Mouse (Mus musculus): Measurements from ENCODE around the gene Oscar.

DNA sequence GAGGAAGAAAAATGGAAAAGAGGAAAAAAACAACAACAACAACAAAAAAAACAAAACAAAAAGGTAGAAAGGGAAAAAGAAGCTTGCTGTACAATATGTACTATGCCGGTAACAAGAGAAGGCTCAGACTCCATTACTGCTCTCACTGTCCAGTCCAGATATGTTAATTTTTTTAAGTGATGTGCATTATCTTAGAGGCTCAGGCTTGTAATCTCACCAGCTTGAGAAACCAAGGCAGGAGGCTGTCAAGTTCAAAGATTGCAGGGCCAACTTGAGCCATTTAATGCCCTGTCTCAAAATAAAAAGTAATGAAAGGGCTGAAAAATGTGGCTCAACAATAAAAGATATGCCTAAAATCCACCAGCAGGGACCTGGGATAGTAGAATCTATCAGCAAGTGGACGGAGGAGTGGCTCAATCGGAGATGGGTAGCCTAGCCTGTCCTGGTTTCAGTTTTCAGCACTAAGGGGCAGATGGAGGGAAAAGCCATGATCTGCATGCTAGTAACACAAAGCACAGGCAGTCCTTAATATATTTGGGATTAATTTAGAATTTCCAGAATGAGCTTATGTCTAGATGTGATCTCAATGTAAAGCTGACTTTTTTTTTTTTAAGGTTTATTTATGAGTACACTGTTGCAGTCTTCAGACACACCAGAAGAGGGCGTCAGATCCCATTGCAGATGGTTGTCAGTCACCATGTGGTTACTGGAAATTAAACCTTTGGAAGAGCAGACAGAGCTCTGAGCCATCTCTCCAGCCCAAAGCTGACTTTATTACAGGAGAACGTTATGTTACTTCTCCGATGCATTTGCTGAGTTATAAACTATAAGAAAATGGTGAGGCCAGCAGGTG, 658 bp upstream of the Oscar start:
- TF ChIP-seq POLR2A (IDR thresholded peaks at IDR 0.05; ENCODE audit: low read depth, low read length) (no peak), CTCF (IDR thresholded peaks at IDR 0.05; ENCODE audit: borderline replicate concordance, insufficient read depth, low read length) (no peak)

Measured in embryonic fibroblast, embryonic 13.5 days (primary cell).